19 mouse cellular contexts compared by ENCODE assay signal in the genomic region with DNA sequence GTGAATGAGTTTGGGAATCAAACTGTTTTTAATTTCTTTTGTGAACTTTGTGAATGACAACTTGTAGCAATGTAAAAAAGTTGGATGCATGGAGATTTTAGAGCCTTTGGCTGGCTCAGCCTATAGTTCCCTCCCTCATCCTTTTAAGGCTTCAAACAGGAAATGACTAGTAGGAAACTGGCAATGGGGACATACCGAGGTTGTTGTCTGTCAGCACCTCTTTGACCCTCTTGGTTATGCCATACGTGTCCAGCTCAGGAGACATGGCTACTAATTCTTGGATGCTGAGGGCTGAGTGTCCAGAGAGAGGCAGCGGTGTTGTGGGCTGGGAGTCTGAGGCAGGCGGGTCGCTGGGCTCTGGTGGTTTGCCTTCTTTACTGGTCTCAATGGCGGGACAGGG.
"Had no signal": no experiment of that assay in that cellular context is flagged by ENCODE, and none has a peak within 500 bp of the region (broad histone marks: within the 10 kb centered on the region; RNA-seq: fewer than 3 reads in every experiment).

No protein-coding gene starts in this region.

- H3K27me3 ChIP-seq: midbrain, embryonic 12.5 days; neural tube, embryonic 13.5 days; neural tube, embryonic 15.5 days had no signal

- H3K9me3 ChIP-seq: midbrain, embryonic 10.5 days; midbrain, embryonic 12.5 days; neural tube, embryonic 13.5 days; neural tube, embryonic 15.5 days had no signal

- ATAC-seq: midbrain, embryonic 16.5 days had no signal

- H3K4me3 ChIP-seq: midbrain, embryonic 10.5 days; midbrain, embryonic 12.5 days; myocyte; neural tube, embryonic 13.5 days; neural tube, embryonic 15.5 days had no signal

- H3K4me1 ChIP-seq: midbrain, embryonic 10.5 days; midbrain, embryonic 12.5 days had no signal

- DNase-seq: lung, adult 18-20 months; lung, embryonic 14.5 days; lung, postnatal 10 days; lung, postnatal 4 days; midbrain, embryonic 14.5 days; retina, postnatal 1 day; right cerebral cortex, adult 18-20 months; right cerebral cortex, postnatal 25 days; right cerebral cortex, postnatal 4 days; spleen, adult 18-20 months; thymus, adult 18-20 months; thymus, postnatal 14 days; thymus, postnatal 36 days had no signal
